Mouse (Mus musculus): ENCODE measurements around the gene Apopt1. TPM values are rescaled to one million over a fixed set of nuclear protein-coding genes. Genes with fewer than 3 reads are reported as not detected.
"Not testable (repeated sequence)": the region's sequence is repeated elsewhere in the genome, so short reads cannot be mapped to it uniquely, and the experiment has no call there.

The Apopt1 gene
- polyA plus RNA-seq, 1 experiment from 2014 or later, result 57.8 TPM

DNA sequence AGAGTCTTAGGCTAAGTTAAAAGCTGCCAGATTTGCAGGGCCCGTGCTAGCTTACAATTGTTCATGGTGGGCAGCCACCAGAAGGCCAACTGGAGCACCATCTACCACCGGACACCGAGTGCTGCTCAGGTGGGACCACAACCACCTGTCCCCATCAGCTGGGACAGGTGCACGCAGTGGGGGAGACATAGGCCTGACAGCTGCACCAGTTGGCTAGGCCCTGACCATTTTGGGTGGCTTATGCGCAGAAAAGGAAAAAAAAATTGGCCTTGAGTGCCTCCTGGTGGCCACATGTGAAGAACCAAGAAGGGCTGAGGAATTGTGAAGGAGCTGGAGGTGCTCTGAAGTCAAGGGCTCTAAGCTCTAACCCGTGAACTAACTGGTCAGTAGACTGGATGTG, 16.8 kb upstream of the Apopt1 start:
- H3K9ac ChIP-seq (replicated peaks), result 0 out of 2 replicates have a peak overlapping the region, but pooled peaks have one; percentile 12
- no peak overlapping the region for H3K4me3 ChIP-seq
- H3K27ac ChIP-seq (replicated peaks), result peak overlapping the region; percentile 99
- H3K36me3 ChIP-seq, result no peaks in the 10 kb centered on the region
- ATAC-seq (ENCODE audit: low FRiP score, low read depth), result no peak
- peaks cover 51% of the 10 kb centered on the region for H3K4me1 ChIP-seq
- no peak overlapping the region for H3K4me2 ChIP-seq (replicated peaks)
- WGBS, result 17% methylated on average over 6 of the region's 6 CpGs
- no peaks in the 10 kb centered on the region for H3K9me3 ChIP-seq
- H3K27me3 ChIP-seq, result no peaks in the 10 kb centered on the region

DNA sequence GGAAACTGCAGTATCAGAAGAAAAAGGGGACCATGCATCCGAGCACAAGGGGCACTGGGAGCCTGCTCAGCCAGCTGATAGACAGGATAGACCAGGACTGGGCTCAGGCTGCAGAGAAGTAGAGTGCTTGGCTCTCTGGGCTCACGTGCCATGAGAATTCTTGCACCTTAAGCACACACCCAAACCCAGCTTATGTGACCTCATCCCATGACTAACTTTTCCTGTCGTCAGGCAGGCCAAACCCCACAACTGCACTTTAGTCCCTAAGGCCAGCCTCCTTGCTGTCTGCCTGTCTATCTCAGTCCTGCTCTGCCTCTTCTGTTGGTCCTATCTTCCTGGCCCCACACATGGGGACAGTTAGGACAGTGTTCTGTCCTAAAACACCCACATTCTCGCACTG, 15.4 kb upstream of the Apopt1 start:
- 71% methylated on average over 4 of the region's 4 CpGs for WGBS
- H3K4me1 ChIP-seq, result peaks cover 36% of the 10 kb centered on the region
- no peaks in the 10 kb centered on the region for H3K27me3 ChIP-seq
- ATAC-seq (ENCODE audit: low FRiP score, low read depth), result no peak
- no peak overlapping the region for H3K4me3 ChIP-seq
- H3K4me2 ChIP-seq (replicated peaks), result no peak overlapping the region
- H3K9ac ChIP-seq (replicated peaks), result 0 out of 2 replicates have a peak overlapping the region, but pooled peaks have one; percentile 28
- H3K36me3 ChIP-seq, result no peaks in the 10 kb centered on the region
- H3K9me3 ChIP-seq, result no peaks in the 10 kb centered on the region
- no peak overlapping the region for H3K27ac ChIP-seq (replicated peaks)

DNA sequence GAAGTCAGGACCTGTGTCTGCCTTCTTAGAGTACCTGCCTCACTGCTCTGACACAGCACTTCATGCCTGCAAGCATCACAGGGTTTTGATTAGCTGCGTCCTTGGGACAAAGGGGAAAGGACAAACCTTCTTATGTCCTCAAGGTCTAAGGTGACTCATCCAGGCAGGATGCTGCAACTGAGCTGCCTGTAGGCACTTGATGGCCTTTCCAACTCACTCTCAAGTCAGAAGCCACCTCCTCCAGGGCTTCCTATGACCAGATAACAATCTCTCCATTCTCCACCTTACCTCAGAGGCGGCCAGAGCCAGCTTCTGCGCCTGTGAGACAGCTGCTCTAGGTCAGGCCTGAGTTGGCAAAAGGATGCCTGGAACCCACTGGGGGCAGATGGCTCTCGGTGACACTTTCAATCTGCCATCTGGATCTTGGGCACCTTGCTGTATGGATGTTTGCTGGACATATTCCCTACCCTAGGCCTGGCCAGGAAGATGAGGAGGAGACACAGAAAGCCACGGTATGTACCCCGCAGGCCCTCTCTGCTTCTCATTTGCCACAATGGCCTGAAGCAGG, 14.6 kb upstream of the Apopt1 start:
- peaks cover 29% of the 10 kb centered on the region for H3K4me1 ChIP-seq

DNA sequence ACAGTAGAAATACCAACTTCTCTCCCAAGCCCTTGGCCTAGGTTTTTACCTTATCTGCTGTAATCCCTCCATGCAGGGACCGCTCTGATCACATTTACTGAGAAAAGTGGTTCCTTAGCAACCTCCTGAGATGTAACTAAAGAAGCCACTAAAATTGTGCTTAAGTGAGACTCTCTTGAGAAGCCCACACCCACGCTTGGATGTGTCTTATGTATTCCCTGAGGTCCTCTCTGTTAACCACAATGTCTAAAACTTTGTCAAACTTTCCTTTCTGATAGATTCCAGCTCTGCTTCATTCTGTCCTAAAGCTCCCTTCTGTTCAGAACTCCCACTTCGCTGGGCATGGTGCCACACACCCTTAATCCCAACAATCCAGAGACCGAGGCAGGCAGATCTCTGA, 13.5 kb upstream of the Apopt1 start:
- Histone ChIP-seq H3K4me1 (peaks cover 18% of the 10 kb centered on the region), H3K9me3 (no peaks in the 10 kb centered on the region), H3K4me3 (no peak overlapping the region), H3K36me3 (no peaks in the 10 kb centered on the region), H3K27me3 (no peaks in the 10 kb centered on the region), H3K27ac (replicated peaks) (no peak overlapping the region), H3K4me2 (replicated peaks) (no peak overlapping the region), H3K9ac (replicated peaks) (no peak overlapping the region)
- ATAC-seq (ENCODE audit: low FRiP score, low read depth), result no peak
- WGBS, result 80% methylated on average over 4 of the region's 4 CpGs

More for the DNA sequence above, 14.6 kb upstream of the Apopt1 start:
- H3K9me3 ChIP-seq, result no peaks in the 10 kb centered on the region
- WGBS, result 90% methylated on average over 6 of the region's 6 CpGs
- 0 out of 2 replicates have a peak overlapping the region, but pooled peaks have one; percentile 28 for H3K9ac ChIP-seq (replicated peaks)
- H3K36me3 ChIP-seq, result no peaks in the 10 kb centered on the region
- no peak overlapping the region for H3K4me3 ChIP-seq
- ATAC-seq (ENCODE audit: low FRiP score, low read depth), result no peak
- H3K4me2 ChIP-seq (replicated peaks), result no peak overlapping the region
- no peaks in the 10 kb centered on the region for H3K27me3 ChIP-seq
- no peak overlapping the region for H3K27ac ChIP-seq (replicated peaks)

DNA sequence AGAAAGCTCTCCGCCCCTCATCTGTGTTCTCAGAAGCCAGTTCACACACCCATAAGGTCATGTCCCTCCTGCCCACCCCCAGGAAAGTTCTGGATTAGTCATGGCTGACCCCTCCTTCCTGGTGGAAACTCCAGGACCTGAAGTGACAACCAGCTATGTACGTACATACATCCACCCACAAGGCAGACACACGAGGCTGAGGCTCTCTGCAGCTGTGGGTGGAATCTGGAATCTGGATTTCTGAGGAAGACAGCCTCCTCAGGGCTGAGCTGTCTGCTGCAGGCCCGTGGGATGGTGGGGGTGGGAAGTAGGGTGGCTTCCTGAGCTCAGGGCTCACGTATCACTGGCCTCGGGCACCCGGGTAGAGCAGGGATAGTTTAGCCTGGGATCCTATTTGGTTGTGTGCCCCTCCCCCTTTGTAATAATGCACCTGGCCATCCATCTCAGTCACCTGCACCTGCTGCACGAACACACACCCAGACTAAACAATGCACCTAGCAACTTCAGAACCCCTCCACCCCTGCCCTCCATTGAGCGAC, 12.1 kb upstream of the Apopt1 start:
- whole genome bisulfite sequencing, result 73% methylated on average over 9 of the region's 9 CpGs
- H3K27me3 ChIP-seq, result no peaks in the 10 kb centered on the region
- H3K27ac ChIP-seq (replicated peaks), result no peak overlapping the region
- H3K9me3 ChIP-seq, result no peaks in the 10 kb centered on the region
- H3K4me1 ChIP-seq, result peaks cover 3% of the 10 kb centered on the region
- no peak overlapping the region for H3K4me3 ChIP-seq
- 0 out of 2 replicates have a peak overlapping the region, but pooled peaks have one; percentile 20 for H3K9ac ChIP-seq (replicated peaks)
- H3K4me2 ChIP-seq (replicated peaks), result no peak overlapping the region
- ATAC-seq (ENCODE audit: low FRiP score, low read depth), result no peak
- H3K36me3 ChIP-seq, result peaks cover 6% of the 10 kb centered on the region; the same call in 1 of the 2 replicates

DNA sequence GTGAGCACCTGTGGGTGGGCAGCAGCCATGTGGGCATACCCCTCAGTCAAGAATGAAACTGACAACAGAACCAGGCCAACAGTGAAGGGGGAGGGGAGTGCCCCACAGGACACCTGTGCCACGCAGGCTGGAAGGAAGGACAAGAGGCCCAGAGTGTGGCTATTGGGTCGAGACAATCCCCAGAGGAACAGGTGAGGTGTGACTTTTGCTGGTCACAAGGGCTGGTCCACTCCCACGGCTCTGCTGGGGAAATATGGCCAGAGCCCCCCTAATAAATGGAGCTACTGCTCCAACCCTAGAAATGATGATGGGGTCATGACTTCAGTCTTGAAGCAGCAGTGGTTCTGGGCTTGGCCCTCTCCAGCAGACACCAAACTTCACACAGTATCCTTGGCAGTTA, 9.8 kb upstream of the Apopt1 start:
- no peaks in the 10 kb centered on the region for H3K27me3 ChIP-seq
- no peaks in the 10 kb centered on the region; the same call in 1 of the 2 replicates for H3K4me1 ChIP-seq
- H3K9ac ChIP-seq (replicated peaks), result no peak overlapping the region
- no peak overlapping the region for H3K4me3 ChIP-seq
- H3K9me3 ChIP-seq, result no peaks in the 10 kb centered on the region
- H3K4me2 ChIP-seq (replicated peaks), result no peak overlapping the region
- 84% methylated on average over 3 of the region's 3 CpGs for WGBS
- no peak for ATAC-seq (ENCODE audit: low FRiP score, low read depth)
- H3K27ac ChIP-seq (replicated peaks), result no peak overlapping the region
- peaks cover 24% of the 10 kb centered on the region; the same call in 1 of the 2 replicates for H3K36me3 ChIP-seq

DNA sequence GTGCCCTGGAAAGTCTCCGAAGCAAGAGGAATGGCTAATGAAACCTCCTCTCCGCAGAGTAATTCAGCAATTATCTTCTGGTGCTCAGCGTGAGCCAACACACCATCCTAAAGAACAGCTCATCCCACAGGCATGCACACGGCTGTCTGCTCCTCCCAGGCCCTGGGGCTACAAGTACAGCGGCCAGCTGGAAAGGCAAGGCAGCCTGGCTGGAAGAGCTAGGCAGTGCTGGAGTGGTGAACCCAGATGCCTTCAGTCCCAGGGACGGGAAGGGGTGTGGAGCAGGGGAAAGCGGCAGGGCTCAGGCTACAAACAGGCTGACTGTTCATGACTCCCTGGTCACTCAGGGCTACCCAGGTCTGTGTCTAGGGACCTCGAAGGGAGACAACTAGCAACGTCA, 8.5 kb upstream of the Apopt1 start:
- ATAC-seq (ENCODE audit: low FRiP score, low read depth), result no peak
- H3K9me3 ChIP-seq, result no peaks in the 10 kb centered on the region
- 0 out of 2 replicates have a peak overlapping the region, but pooled peaks have one; percentile 11 for H3K27ac ChIP-seq (replicated peaks)

DNA sequence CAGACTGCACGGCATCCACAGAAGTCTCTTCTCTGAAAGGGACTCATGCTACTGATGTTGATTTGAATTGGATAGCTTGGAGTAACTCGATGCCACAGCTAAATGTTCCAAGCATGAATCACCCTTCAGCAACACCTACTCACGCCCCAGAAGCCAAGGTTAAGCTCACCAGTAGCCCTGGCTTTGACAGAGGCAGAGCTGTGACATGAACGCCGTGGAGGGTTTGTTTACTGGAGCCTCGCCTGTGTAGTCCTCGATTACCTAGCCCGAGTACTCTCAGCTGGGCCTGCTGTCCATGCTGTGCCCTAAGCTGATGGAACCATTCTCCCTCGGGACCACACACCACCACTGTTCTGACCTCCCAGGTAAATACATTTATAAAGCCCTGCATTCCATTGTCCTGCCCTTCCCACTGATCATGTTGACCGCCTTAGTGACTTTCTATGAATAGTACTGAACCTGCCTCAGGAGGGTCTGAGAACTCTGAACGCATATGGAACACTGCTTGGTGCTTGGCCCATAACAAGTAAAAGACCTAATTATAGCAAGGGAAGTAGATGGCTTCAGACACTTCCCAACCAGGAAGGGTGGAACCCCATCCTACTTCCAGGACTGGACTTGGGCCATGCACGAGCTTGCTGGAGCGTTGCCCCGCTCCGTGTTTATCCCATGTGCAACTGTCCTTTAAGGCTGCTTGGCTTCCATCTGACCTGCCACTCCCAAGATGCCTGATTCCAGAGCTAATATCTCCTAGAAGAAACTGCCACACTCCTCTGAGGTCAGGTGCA, 7.7 kb upstream of the Apopt1 start:
- Histone ChIP-seq H3K27me3 (no peaks in the 10 kb centered on the region), H3K27ac (replicated peaks) (no peak overlapping the region), H3K36me3 (peaks cover 43% of the 10 kb centered on the region), H3K4me1 (no peaks in the 10 kb centered on the region; the same call in 1 of the 2 replicates), H3K4me3 (no peak overlapping the region), H3K4me2 (replicated peaks) (no peak overlapping the region), H3K9ac (replicated peaks) (no peak overlapping the region), H3K9me3 (no peaks in the 10 kb centered on the region)
- WGBS, result 82% methylated on average over 15 of the region's 15 CpGs
- no peak for ATAC-seq (ENCODE audit: low FRiP score, low read depth)

More for the DNA sequence above, 8.5 kb upstream of the Apopt1 start:
- peaks cover 36% of the 10 kb centered on the region for H3K36me3 ChIP-seq
- no peak overlapping the region for H3K9ac ChIP-seq (replicated peaks)
- 65% methylated on average over 9 of the region's 9 CpGs for WGBS
- H3K4me3 ChIP-seq, result no peak overlapping the region
- no peaks in the 10 kb centered on the region; the same call in 1 of the 2 replicates for H3K4me1 ChIP-seq
- no peaks in the 10 kb centered on the region for H3K27me3 ChIP-seq
- H3K4me2 ChIP-seq (replicated peaks), result no peak overlapping the region

DNA sequence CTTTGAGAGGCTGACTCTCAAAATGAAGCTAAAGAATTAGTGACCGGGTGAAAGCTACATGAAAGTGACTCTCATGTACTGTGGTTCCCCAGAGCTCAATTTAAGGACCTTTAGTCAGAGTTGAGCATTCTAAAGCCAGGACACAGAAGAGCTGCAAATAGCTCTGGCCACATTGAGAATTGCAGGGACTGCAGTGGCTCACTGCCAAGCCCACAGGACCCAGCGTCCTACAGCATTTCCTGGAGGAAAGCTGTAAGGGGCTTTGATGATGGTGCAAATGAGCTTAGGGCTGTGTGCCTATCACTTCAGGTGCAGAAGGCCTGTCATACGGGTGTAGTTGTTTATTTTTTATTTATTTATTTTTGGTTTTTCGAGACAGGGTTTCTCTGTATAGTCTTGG, 4.9 kb upstream of the Apopt1 start:
- H3K9ac ChIP-seq (replicated peaks), result no peak overlapping the region
- H3K4me2 ChIP-seq (replicated peaks), result no peak overlapping the region
- H3K4me3 ChIP-seq, result no peak overlapping the region
- no peaks in the 10 kb centered on the region for H3K27me3 ChIP-seq
- no peaks in the 10 kb centered on the region for H3K9me3 ChIP-seq
- no peak for ATAC-seq (ENCODE audit: low FRiP score, low read depth)
- peaks cover 10% of the 10 kb centered on the region for H3K4me1 ChIP-seq
- H3K27ac ChIP-seq (replicated peaks), result no peak overlapping the region
- H3K36me3 ChIP-seq, result peaks cover 52% of the 10 kb centered on the region
- WGBS, result 86% methylated on average over 4 of the region's 4 CpGs

DNA sequence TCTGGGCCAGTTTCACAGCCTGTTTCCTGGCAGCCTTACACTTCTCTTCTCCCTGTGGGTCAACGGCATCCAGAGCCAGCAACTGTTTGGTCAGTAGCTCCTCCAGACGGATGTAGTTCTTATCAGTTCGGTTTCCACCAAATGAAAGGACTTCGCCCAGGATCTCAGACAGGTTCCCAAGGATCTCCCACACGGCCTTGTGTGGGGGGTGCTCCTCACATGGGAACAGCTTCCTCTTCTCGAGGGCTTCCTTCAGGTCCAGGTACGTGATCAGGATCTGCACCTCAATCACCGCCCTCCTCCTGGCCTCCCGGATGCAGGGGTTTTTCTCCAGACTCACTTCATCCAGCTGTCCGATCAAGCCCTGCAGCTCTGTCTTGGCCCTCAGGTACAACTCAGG, 3.0 kb upstream of the Apopt1 start:
- Histone ChIP-seq H3K36me3 (peaks cover 56% of the 10 kb centered on the region), H3K4me2 (replicated peaks) (no peak overlapping the region), H3K27me3 (no peaks in the 10 kb centered on the region), H3K9ac (replicated peaks) (no peak overlapping the region), H3K4me1 (peaks cover 24% of the 10 kb centered on the region), H3K4me3 (no peak overlapping the region), H3K9me3 (no peaks in the 10 kb centered on the region), H3K27ac (replicated peaks) (no peak overlapping the region)
- ATAC-seq (ENCODE audit: low FRiP score, low read depth), result no peak
- WGBS, result 94% methylated on average over 10 of the region's 10 CpGs

DNA sequence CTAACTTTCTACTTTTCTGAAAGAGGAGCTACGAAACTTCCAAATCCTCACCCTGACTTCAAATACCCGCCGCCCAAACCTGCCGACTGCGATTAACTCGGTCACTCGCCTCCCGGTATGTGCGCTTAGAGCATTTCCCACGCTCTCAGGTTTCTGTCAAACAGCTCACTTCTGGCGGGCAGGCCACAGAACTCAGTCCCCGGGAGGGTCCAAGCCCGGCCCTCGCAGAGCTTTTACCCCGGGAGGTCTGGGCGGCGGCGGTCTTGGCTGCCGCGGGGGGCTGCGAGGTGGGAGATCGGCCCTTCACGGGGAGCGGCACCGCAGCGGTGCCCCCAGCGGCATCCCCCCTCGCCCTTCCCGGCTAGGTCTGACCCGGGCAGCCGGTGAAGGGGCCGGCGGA, 585 bp upstream of the Apopt1 start:
- Histone ChIP-seq H3K9me3 (peaks cover 4% of the 10 kb centered on the region; the same call in 1 of the 2 replicates), H3K4me2 (replicated peaks) (peak overlapping the region; percentile 88), H3K27me3 (no peaks in the 10 kb centered on the region), H3K4me3 (peak overlapping the region; percentile 100), H3K27ac (replicated peaks) (peak overlapping the region; percentile 85), H3K9ac (replicated peaks) (peak overlapping the region; percentile 97), H3K4me1 (peaks cover 24% of the 10 kb centered on the region), H3K36me3 (peaks cover 51% of the 10 kb centered on the region)
- ATAC-seq (ENCODE audit: low FRiP score, low read depth), result no peak; the same call in 1 of the 2 replicates
- whole genome bisulfite sequencing, result 0% methylated on average over 33 of the region's 33 CpGs

DNA sequence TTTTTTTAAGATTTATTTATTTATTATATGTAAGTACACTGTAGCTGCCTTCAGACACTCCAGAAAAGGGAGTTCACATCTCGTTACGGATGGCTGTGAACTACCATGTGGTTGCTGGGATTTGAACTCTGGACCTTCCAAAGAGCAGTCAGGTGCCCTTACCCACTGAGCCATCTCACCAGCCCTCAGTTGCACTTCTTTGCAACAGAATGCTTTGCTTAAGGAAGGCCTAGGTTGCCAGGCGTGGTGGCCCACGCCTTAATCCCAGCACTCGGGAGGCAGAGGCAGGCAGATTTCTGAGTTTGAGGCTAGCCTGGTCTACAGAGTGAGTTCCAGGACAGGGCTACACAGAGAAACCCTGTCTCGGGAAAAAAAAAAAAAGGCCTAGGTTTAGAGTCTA, 819 bp downstream of the Apopt1 start:
- H3K9ac ChIP-seq (replicated peaks), result peak overlapping the region; percentile 97; the same call in 1 of the 2 replicates
- H3K36me3 ChIP-seq, result peaks cover 39% of the 10 kb centered on the region
- ATAC-seq (ENCODE audit: low FRiP score, low read depth); H3K27ac ChIP-seq (replicated peaks); H3K27me3 ChIP-seq; H3K9me3 ChIP-seq: not testable (repeated sequence)
- 77% methylated on average over 6 of the region's 6 CpGs for WGBS
- peak overlapping the region; percentile 88 for H3K4me2 ChIP-seq (replicated peaks)
- peak overlapping the region; percentile 100 for H3K4me3 ChIP-seq
- H3K4me1 ChIP-seq, result peaks cover 30% of the 10 kb centered on the region

All from midbrain, embryonic 12.5 days (tissue).